Mouse (Mus musculus) liver, postnatal 0 days (tissue): ENCODE measurements at regions not wholly inside any gene's neighbourhood (a gene's known extent, or its start where the extent isn't known, plus 50 kb on each side); places are given as distances from the start of the nearest gene placed in this dataset.

ENCODE experiments used
- ATAC-seq: fragments of 200-750 bp; cut with Nextera tagmentation; 2 replicates; pipeline ENCODE4 v1.8.0; 2017; ENCODE audit warnings: mild to moderate bottlenecking, moderate library complexity
- DNase-seq: peaks from one replicate; pipeline ENCODE4 v3.0.0-alpha.2; 2016
- H3K27ac ChIP-seq: fragments of 300-500 bp; sonication (generic); 2 replicates; pipeline ENCODE4 v1.5.1; 2014; ENCODE audit warnings: antibody characterized with exemption, moderate library complexity, mild to moderate bottlenecking, low read depth
- H3K27me3 ChIP-seq: fragments of 300-500 bp; sonication (generic); 2 replicates; pipeline ENCODE4 v1.6.1; 2014; ENCODE audit warnings: low read length, control low read depth, mixed read lengths; ENCODE audit not compliant: insufficient read depth
- H3K36me3 ChIP-seq: fragments of 300-500 bp; sonication (generic); replicated peaks from 2 replicates; pipeline ENCODE4 v1.6.1; 2014; ENCODE audit warnings: mild to moderate bottlenecking, control low read depth, low read length, moderate library complexity, mixed read lengths; ENCODE audit not compliant: insufficient read depth
- H3K4me1 ChIP-seq: fragments of 300-500 bp; sonication (generic); 2 replicates; pipeline ENCODE4 v1.6.1; 2014; ENCODE audit warnings: antibody characterized with exemption, mild to moderate bottlenecking, control low read depth; ENCODE audit not compliant: insufficient read depth
- H3K4me2 ChIP-seq: fragments of 300-500 bp; sonication (generic); 2 replicates; pipeline ENCODE4 v1.6.1; 2014; ENCODE audit warnings: low read depth, mild to moderate bottlenecking, low read length, moderate library complexity, mixed read lengths
- H3K4me3 ChIP-seq: fragments of 300-500 bp; sonication (generic); 2 replicates; pipeline ENCODE4 v1.5.1; 2014; ENCODE audit warnings: low read depth, low read length
- H3K9ac ChIP-seq: fragments of 300-500 bp; sonication (generic); replicated peaks from 2 replicates; pipeline ENCODE4 v1.6.1; 2014; ENCODE audit warnings: mild to moderate bottlenecking, moderate library complexity
- H3K9me3 ChIP-seq: fragments of 300-500 bp; sonication (generic); 2 replicates; pipeline ENCODE4 v1.6.1; 2016; ENCODE audit warnings: mild to moderate bottlenecking, control low read depth, low read length, mixed read lengths
- CTCF ChIP-seq: sonication (generic); IDR thresholded peaks from 2 replicates; pipeline ENCODE4 v1.5.1; 2016; ENCODE audit warnings: antibody characterized with exemption, low read depth
- EP300 ChIP-seq: IDR thresholded peaks from 2 replicates; pipeline ENCODE4 v1.6.1; 2016; ENCODE audit warnings: antibody characterized with exemption, low read depth, mild to moderate bottlenecking
- WGBS: fragments of 180-500 bp; shearing (Covaris S2); extraction: QIAGEN DNeasy Blood & Tissue Kit; methylation state at CpG from one replicate; pipeline ENCODE4 v1.1.7; 2014; ENCODE audit not compliant: insufficient replicate concordance; 5-methylcytosine and 5-hydroxymethylcytosine counted together

DNA sequence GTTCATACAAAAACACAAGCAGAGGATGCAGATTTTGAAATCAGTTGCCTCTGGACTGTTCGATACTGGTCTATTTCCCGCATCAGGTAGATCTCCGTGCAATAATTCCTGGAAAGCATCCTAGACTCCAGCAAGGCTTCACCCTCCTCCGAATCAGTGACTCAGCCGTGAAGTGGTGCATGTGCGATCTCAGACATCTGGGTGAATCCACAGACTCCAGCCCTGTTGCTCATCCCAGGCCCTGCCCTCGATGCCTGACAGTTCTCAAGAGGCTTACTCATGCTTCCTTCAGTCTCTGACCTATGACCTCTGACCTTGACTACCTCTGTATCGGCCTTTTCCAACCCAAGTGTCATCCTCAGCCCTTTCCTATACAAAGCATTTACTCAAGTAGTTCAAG, 68.1 kb upstream of the Ankrd55 start:
- 82% methylated on average over 8 of the region's 8 CpGs for WGBS
- Histone ChIP-seq H3K27me3 (no peaks in the 10 kb centered on the region), H3K9me3 (no peaks in the 10 kb centered on the region), H3K9ac (no peak overlapping the region), H3K4me1 (no peaks in the 10 kb centered on the region), H3K36me3 (no peaks in the 10 kb centered on the region), H3K4me3 (no peak overlapping the region), H3K4me2 (no peak overlapping the region), H3K27ac (no peak overlapping the region)
- DNase-seq (no peak), ATAC-seq (no peak)
- TF ChIP-seq EP300: no peak
- no peak for TF ChIP-seq CTCF

DNA sequence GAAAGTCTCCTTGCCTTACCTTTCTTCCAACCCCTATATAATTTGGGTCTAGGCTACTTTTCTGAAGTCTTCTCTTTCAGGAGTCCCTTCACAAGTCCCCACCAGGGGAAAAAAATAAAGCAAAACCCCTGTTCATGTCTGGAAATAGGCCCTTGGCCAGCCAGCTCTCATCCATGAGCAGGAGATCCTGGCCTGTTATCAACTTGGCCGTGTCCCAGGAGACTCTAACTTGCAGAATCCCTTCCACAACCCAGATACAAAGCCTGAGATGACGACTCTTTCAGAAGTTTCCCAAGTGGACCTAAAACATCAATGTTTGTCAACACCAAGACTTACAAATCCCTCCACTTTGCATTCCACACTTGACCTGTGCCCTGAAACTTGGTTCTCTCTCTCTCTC, 64.6 kb upstream of the Ankrd55 start:
- Histone ChIP-seq H3K4me1 (no peaks in the 10 kb centered on the region), H3K27me3 (no peaks in the 10 kb centered on the region), H3K4me2 (no peak overlapping the region), H3K27ac (no peak overlapping the region), H3K9ac (no peak overlapping the region), H3K4me3 (no peak overlapping the region), H3K9me3 (no peaks in the 10 kb centered on the region), H3K36me3 (no peaks in the 10 kb centered on the region)
- ATAC-seq (no peak), DNase-seq (no peak)
- TF ChIP-seq CTCF (no peak), EP300 (no peak)
- WGBS: 79% methylated on average over 2 of the region's 2 CpGs

DNA sequence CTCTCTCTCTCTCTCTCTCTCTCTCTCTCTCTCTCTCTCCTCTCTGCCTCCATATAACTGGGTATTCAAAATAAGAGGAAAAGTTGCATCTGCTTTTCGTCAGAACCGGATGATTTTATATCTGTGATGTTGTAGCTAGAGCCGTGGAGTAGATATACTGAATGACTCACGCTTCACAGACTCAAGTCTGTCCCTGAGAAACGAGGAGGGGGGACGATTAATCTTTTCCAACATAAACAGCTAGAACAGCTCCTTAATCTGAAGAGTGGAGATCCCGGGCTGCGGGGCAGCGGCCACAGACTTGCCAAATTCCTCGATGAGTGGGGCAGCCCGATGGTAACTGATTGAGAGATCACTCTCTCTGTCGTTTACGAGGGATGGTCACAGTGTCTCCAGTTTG, 60.5 kb upstream of the Ankrd55 start:
- no peak overlapping the region for H3K27ac ChIP-seq
- no peak overlapping the region for H3K4me2 ChIP-seq
- no peak for DNase-seq
- no peaks in the 10 kb centered on the region for H3K27me3 ChIP-seq
- no peak for ATAC-seq
- WGBS: 69% methylated on average over 13 of the region's 13 CpGs
- H3K9me3 ChIP-seq: no peaks in the 10 kb centered on the region
- no peaks in the 10 kb centered on the region for H3K36me3 ChIP-seq
- no peak overlapping the region for H3K9ac ChIP-seq
- no peaks in the 10 kb centered on the region for H3K4me1 ChIP-seq
- no peak overlapping the region for H3K4me3 ChIP-seq
- TF ChIP-seq EP300 (no peak), CTCF (no peak)

DNA sequence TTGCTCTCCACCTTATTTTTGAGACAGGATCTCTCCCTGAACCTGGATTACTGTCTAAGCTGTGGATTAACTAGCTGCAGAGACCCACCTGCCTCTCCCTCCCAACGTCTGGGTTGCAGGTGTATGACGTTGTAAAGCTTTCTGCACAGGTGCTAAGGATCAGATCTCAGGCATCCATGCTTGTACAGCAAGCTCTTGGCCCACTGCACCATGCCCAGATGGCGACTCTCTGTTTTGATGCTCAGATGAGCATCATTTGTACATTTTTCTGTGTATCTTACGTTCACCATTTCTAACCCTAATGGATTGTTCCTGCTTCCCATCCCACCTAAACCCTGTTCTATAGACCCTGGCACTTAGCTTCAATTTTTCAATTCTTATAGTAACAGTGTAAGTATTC, 59.4 kb upstream of the Ankrd55 start:
- no peaks in the 10 kb centered on the region for H3K4me1 ChIP-seq
- H3K9me3 ChIP-seq: no peaks in the 10 kb centered on the region
- no peak for TF ChIP-seq EP300
- no peak overlapping the region for H3K4me2 ChIP-seq
- no peaks in the 10 kb centered on the region for H3K27me3 ChIP-seq
- ATAC-seq: no peak
- WGBS: 63% methylated on average over 4 of the region's 4 CpGs
- no peak for DNase-seq
- no peak overlapping the region for H3K9ac ChIP-seq
- no peak overlapping the region for H3K27ac ChIP-seq
- no peak overlapping the region for H3K4me3 ChIP-seq
- H3K36me3 ChIP-seq: no peaks in the 10 kb centered on the region

DNA sequence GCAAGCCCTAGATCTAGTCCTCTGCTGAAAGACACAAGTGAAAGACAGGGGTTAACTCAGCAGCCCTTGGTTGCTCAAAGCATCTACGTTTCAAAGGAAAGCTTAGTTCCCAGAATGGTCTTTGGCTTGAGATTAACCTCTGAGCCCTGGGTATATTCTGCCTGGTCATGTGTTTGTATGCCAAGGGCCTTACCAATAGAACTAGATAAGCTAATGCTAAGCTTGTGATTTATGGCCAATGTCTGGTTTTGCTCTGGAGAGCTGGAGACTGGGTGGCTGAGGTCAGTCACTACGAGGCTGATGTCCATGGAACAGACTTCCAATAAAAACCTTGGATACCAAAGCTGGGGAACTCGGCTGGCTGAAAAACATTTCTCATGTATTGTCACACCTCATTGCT, 58.1 kb upstream of the Ankrd55 start:
- TF ChIP-seq CTCF (no peak), EP300 (no peak)
- H3K4me1 ChIP-seq: no peaks in the 10 kb centered on the region
- WGBS: 73% methylated on average over 3 of the region's 3 CpGs
- H3K36me3 ChIP-seq: no peaks in the 10 kb centered on the region
- H3K27ac ChIP-seq: no peak overlapping the region
- no peak overlapping the region for H3K4me2 ChIP-seq
- H3K9me3 ChIP-seq: no peaks in the 10 kb centered on the region
- no peaks in the 10 kb centered on the region for H3K27me3 ChIP-seq
- no peak for ATAC-seq
- no peak overlapping the region for H3K4me3 ChIP-seq
- H3K9ac ChIP-seq: no peak overlapping the region
- no peak for DNase-seq

GRCm38 (mm10) chr13:112234695-112235094, 53.6 kb upstream of the Ankrd55 start:
- no peak overlapping the region for H3K27ac ChIP-seq
- ATAC-seq (no peak), DNase-seq (no peak)
- TF ChIP-seq EP300 (no peak), CTCF (no peak)
- no peaks in the 10 kb centered on the region for H3K9me3 ChIP-seq
- H3K27me3 ChIP-seq: no peaks in the 10 kb centered on the region
- H3K9ac ChIP-seq: no peak overlapping the region
- H3K4me2 ChIP-seq: no peak overlapping the region
- H3K4me1 ChIP-seq: no peaks in the 10 kb centered on the region
- H3K36me3 ChIP-seq: no peaks in the 10 kb centered on the region
- no peak overlapping the region for H3K4me3 ChIP-seq
- WGBS: 72% methylated on average over 6 of the region's 6 CpGs

- no peaks in the 10 kb centered on the region for H3K9me3 ChIP-seq
- no peak overlapping the region for H3K27ac ChIP-seq
- no peak for TF ChIP-seq CTCF
- TF ChIP-seq EP300: no peak
- DNase-seq (no peak), ATAC-seq (no peak)
- 77% methylated on average over 6 of the region's 6 CpGs for WGBS
- no peak overlapping the region for H3K9ac ChIP-seq
- 0 out of 2 replicates have a peak, but pooled peaks cover 1% of the 10 kb centered on the region for H3K4me1 ChIP-seq
- H3K27me3 ChIP-seq: no peaks in the 10 kb centered on the region
- no peaks in the 10 kb centered on the region for H3K36me3 ChIP-seq
- no peak overlapping the region for H3K4me2 ChIP-seq
- H3K4me3 ChIP-seq: no peak overlapping the region
Observed at GRCm38 (mm10) chr13:112236956-112237355, 51.3 kb upstream of the Ankrd55 start.
